Mouse (Mus musculus): ENCODE results near the gene Htr3b. TPM values are rescaled to one million over a fixed set of nuclear protein-coding genes. Genes with fewer than 3 reads are reported as not detected.
"Not testable (repeated sequence)": the region's sequence is repeated elsewhere in the genome, so short reads cannot be mapped to it uniquely, and the experiment has no call there.

The Htr3b gene
- polyA plus RNA-seq, 1 experiment from 2014 or later, result 0.09 TPM

DNA sequence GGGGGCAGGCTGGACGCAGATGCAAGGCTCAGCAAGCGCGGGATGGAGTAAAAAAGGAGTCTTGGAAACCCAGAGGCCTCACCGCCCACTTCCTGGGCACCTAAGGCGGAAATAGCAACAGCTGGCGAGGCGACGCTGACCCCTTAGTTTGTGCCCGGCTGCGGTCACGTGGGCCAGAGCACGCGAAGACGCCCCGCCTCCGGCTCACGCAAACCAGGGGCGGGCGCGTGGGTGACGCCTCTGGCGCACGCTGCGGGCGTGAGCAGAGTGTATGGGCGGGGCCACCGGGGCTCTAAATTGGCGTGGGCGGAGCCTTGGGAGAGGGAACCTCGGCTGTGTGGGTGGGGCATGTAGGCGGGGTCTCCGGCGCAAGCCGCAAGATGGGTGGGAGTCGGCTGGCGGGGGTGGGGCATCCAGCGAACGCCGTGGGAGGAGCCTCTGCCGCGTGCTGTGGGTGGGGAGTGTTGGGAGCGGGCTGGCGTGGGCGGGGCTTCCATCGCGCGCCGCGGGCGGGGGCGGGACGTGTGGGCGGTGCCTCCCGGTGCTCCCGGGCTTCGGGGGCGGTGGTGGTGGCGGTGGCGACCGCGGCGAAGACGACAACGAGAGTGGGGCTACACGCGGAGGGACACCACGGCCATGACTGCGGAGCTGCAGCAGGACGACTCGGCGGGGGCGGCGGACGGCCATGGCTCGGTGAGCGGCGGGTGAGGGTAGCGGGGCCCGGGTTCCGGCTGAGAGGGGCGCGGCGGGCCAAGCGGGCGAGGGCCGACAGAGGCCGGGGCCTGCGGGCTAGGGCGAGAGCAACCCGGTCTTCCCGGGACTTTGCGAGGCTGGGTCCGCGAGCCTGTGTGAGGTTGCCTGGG lies 20.3 kb upstream of the Htr3b start, which contains the start of gene Usp28:
TSS of gene Usp28 (plus strand) at position 531 of the 863 bp plus-strand sequence.
- H3K36me3 ChIP-seq (ENCODE audit: control insufficient read depth, insufficient read depth, low read length), result no peaks in the 10 kb centered on the region
- peak within 1 kb of the TSS; percentile 74 for H3K4me2 ChIP-seq (ENCODE audit: low read depth)
- no peaks in the 10 kb centered on the region for H3K9me3 ChIP-seq (ENCODE audit: control insufficient read depth, low read length)
- peaks cover 9% of the 10 kb centered on the region for H3K4me1 ChIP-seq (ENCODE audit: control insufficient read depth, insufficient read depth, low read length)
- H3K4me3 ChIP-seq (ENCODE audit: low read depth, low read length), result peak within 1 kb of the TSS; percentile 76
- H3K9ac ChIP-seq (ENCODE audit: low read length), result peak within 1 kb of the TSS; percentile 70
- H3K27ac ChIP-seq (ENCODE audit: low read depth, low read length), result peak within 1 kb of the TSS; percentile 79
- ATAC-seq (ENCODE audit: insufficient read depth, low FRiP score, low TSS enrichment) (peak; percentile 86), DNase-seq (ENCODE audit: low spot score) (peak; percentile 100)
- no peaks in the 10 kb centered on the region for H3K27me3 ChIP-seq (ENCODE audit: control insufficient read depth, insufficient read depth, low read length)
- WGBS, result 0% methylated on average over 67 of the region's 94 CpGs

DNA sequence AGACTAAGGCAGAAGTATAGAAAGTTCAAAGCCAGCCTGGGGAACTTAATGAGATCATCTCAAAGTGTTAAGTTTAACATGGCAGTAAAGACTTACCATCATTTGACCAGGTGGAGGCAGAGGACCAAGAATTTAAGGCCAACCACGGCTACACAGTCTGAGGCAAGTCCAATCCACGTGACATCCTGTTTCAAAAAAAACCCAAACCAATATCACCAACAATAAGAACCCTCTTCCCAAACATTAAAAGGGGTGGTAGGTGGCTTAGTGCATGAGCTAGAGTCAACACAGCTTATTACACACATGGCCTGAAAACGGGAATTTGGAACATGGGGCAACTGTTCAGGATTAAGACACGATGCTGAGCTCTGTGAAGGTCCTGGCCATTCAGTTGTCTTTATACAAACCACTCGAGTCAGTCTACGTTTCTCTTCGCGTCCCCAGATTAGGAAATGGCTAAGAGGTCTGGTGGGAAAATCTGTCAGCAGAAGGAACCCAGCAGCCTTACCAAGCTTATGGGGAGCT lies 19.6 kb upstream of the Htr3b start:
- Histone ChIP-seq H3K4me2 (ENCODE audit: low read depth) (peak overlapping the region; percentile 60), H3K9me3 (ENCODE audit: control insufficient read depth, low read length) (no peaks in the 10 kb centered on the region), H3K4me1 (ENCODE audit: control insufficient read depth, insufficient read depth, low read length) (peaks cover 9% of the 10 kb centered on the region), H3K27ac (ENCODE audit: low read depth, low read length) (peak overlapping the region; percentile 79), H3K9ac (ENCODE audit: low read length) (peak overlapping the region; percentile 70), H3K4me3 (ENCODE audit: low read depth, low read length) (peak overlapping the region; percentile 76), H3K27me3 (ENCODE audit: control insufficient read depth, insufficient read depth, low read length) (no peaks in the 10 kb centered on the region), H3K36me3 (ENCODE audit: control insufficient read depth, insufficient read depth, low read length) (no peaks in the 10 kb centered on the region)
- 42% methylated on average over 8 of the region's 8 CpGs for WGBS
- DNase-seq (ENCODE audit: low spot score) (no peak), ATAC-seq (ENCODE audit: insufficient read depth, low FRiP score, low TSS enrichment) (0 out of 2 replicates have a peak, but pooled peaks have one; percentile 9)

- H3K27ac ChIP-seq (ENCODE audit: low read depth, low read length); H3K27me3 ChIP-seq (ENCODE audit: control insufficient read depth, insufficient read depth, low read length); DNase-seq (ENCODE audit: low spot score); ATAC-seq (ENCODE audit: insufficient read depth, low FRiP score, low TSS enrichment); H3K9ac ChIP-seq (ENCODE audit: low read length); H3K4me3 ChIP-seq (ENCODE audit: low read depth, low read length); H3K4me2 ChIP-seq (ENCODE audit: low read depth); H3K9me3 ChIP-seq (ENCODE audit: control insufficient read depth, low read length); H3K4me1 ChIP-seq (ENCODE audit: control insufficient read depth, insufficient read depth, low read length); H3K36me3 ChIP-seq (ENCODE audit: control insufficient read depth, insufficient read depth, low read length): not testable (repeated sequence)
- 95% methylated on average over 6 of the region's 6 CpGs for WGBS
Measured at GRCm38 (mm10) chr9:48983801-48984200, 19.0 kb upstream of the Htr3b start.

- Histone ChIP-seq H3K9me3 (ENCODE audit: control insufficient read depth, low read length) (no peaks in the 10 kb centered on the region), H3K9ac (ENCODE audit: low read length) (no peak overlapping the region), H3K4me1 (ENCODE audit: control insufficient read depth, insufficient read depth, low read length) (peaks cover 5% of the 10 kb centered on the region), H3K27me3 (ENCODE audit: control insufficient read depth, insufficient read depth, low read length) (no peaks in the 10 kb centered on the region), H3K36me3 (ENCODE audit: control insufficient read depth, insufficient read depth, low read length) (no peaks in the 10 kb centered on the region), H3K4me2 (ENCODE audit: low read depth) (no peak overlapping the region), H3K4me3 (ENCODE audit: low read depth, low read length) (no peak overlapping the region), H3K27ac (ENCODE audit: low read depth, low read length) (no peak overlapping the region)
- ATAC-seq (ENCODE audit: insufficient read depth, low FRiP score, low TSS enrichment) (no peak), DNase-seq (ENCODE audit: low spot score) (no peak)
Measured at GRCm38 (mm10) chr9:48981827-48982226, 17.0 kb upstream of the Htr3b start.

GRCm38 (mm10) chr9:48980781-48981180 lies 16.0 kb upstream of the Htr3b start:
- no peaks in the 10 kb centered on the region for H3K9me3 ChIP-seq (ENCODE audit: control insufficient read depth, low read length)
- ATAC-seq (ENCODE audit: insufficient read depth, low FRiP score, low TSS enrichment), result no peak

GRCm38 (mm10) chr9:48980371-48980770 lies 15.6 kb upstream of the Htr3b start:
- ATAC-seq (ENCODE audit: insufficient read depth, low FRiP score, low TSS enrichment) (no peak), DNase-seq (ENCODE audit: low spot score) (no peak)
- Histone ChIP-seq H3K36me3 (ENCODE audit: control insufficient read depth, insufficient read depth, low read length) (no peaks in the 10 kb centered on the region), H3K9ac (ENCODE audit: low read length) (no peak overlapping the region), H3K9me3 (ENCODE audit: control insufficient read depth, low read length) (no peaks in the 10 kb centered on the region), H3K27ac (ENCODE audit: low read depth, low read length) (no peak overlapping the region), H3K4me3 (ENCODE audit: low read depth, low read length) (no peak overlapping the region), H3K4me2 (ENCODE audit: low read depth) (no peak overlapping the region), H3K4me1 (ENCODE audit: control insufficient read depth, insufficient read depth, low read length) (no peaks in the 10 kb centered on the region), H3K27me3 (ENCODE audit: control insufficient read depth, insufficient read depth, low read length) (no peaks in the 10 kb centered on the region)
- 68% methylated on average over 5 of the region's 5 CpGs for WGBS

More at GRCm38 (mm10) chr9:48980781-48981180, 16.0 kb upstream of the Htr3b start:
- 83% methylated on average over 3 of the region's 3 CpGs for WGBS
- no peaks in the 10 kb centered on the region for H3K36me3 ChIP-seq (ENCODE audit: control insufficient read depth, insufficient read depth, low read length)
- H3K27me3 ChIP-seq (ENCODE audit: control insufficient read depth, insufficient read depth, low read length), result no peaks in the 10 kb centered on the region
- no peaks in the 10 kb centered on the region for H3K4me1 ChIP-seq (ENCODE audit: control insufficient read depth, insufficient read depth, low read length)
- no peak overlapping the region for H3K4me2 ChIP-seq (ENCODE audit: low read depth)
- no peak overlapping the region for H3K4me3 ChIP-seq (ENCODE audit: low read depth, low read length)
- H3K9ac ChIP-seq (ENCODE audit: low read length), result no peak overlapping the region
- no peak overlapping the region for H3K27ac ChIP-seq (ENCODE audit: low read depth, low read length)
- no peak for DNase-seq (ENCODE audit: low spot score)

GRCm38 (mm10) chr9:48976661-48977355 lies 12.0 kb upstream of the Htr3b start:
- Histone ChIP-seq H3K9me3 (ENCODE audit: control insufficient read depth, low read length) (no peaks in the 10 kb centered on the region), H3K4me3 (ENCODE audit: low read depth, low read length) (no peak overlapping the region), H3K4me1 (ENCODE audit: control insufficient read depth, insufficient read depth, low read length) (no peaks in the 10 kb centered on the region), H3K36me3 (ENCODE audit: control insufficient read depth, insufficient read depth, low read length) (no peaks in the 10 kb centered on the region), H3K27me3 (ENCODE audit: control insufficient read depth, insufficient read depth, low read length) (no peaks in the 10 kb centered on the region), H3K9ac (ENCODE audit: low read length) (no peak overlapping the region), H3K4me2 (ENCODE audit: low read depth) (no peak overlapping the region), H3K27ac (ENCODE audit: low read depth, low read length) (no peak overlapping the region)
- WGBS, result 84% methylated on average over 6 of the region's 6 CpGs
- DNase-seq (ENCODE audit: low spot score) (no peak), ATAC-seq (ENCODE audit: insufficient read depth, low FRiP score, low TSS enrichment) (no peak)

DNA sequence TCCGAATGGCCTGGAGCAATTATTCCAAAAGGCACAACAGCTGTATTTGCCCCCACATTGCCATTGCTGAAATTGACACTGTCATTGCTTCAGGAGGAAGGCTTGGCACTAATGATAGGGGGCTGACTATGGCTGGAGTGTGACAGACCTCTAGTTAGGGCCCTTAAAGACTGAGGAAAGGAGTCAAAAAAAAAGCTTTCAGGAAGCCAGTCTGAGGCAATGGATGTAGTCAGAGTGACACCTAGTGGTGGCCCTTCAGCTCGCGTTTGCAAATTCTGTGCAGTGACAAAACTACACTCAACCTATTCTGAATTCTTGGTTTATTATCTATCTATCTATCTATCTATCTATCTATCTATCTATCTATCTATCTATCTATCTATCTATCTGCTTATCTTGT lies 7.7 kb upstream of the Htr3b start:
- H3K9ac ChIP-seq (ENCODE audit: low read length), result no peak overlapping the region
- H3K27ac ChIP-seq (ENCODE audit: low read depth, low read length), result no peak overlapping the region
- DNase-seq (ENCODE audit: low spot score) (peak; percentile 67), ATAC-seq (ENCODE audit: insufficient read depth, low FRiP score, low TSS enrichment) (no peak)
- H3K36me3 ChIP-seq (ENCODE audit: control insufficient read depth, insufficient read depth, low read length), result no peaks in the 10 kb centered on the region
- no peak overlapping the region for H3K4me3 ChIP-seq (ENCODE audit: low read depth, low read length)
- H3K4me1 ChIP-seq (ENCODE audit: control insufficient read depth, insufficient read depth, low read length), result no peaks in the 10 kb centered on the region
- no peaks in the 10 kb centered on the region for H3K27me3 ChIP-seq (ENCODE audit: control insufficient read depth, insufficient read depth, low read length)
- no peak overlapping the region for H3K4me2 ChIP-seq (ENCODE audit: low read depth)
- WGBS, result 36% methylated on average over 3 of the region's 3 CpGs
- H3K9me3 ChIP-seq (ENCODE audit: control insufficient read depth, low read length), result no peaks in the 10 kb centered on the region

Measured in neural tube, embryonic 11.5 days (tissue).